In genomic region chr5:33994671-33995625, GRCm38 (mm10) we compare ENCODE assay signal across 8 mouse cellular contexts. TPM values are rescaled to one million over a fixed set of nuclear protein-coding genes. Genes with fewer than 3 reads are reported as not detected.
DNase-seq lines count a peak whose midpoint lies in the region; ATAC-seq and TF ChIP-seq lines count a peak whose summit lies in the region.

No protein-coding gene starts in this region.

- H3K27ac ChIP-seq in embryonic facial prominence, embryonic 13.5 days, result no peak overlapping the region
- peak overlapping the region; percentile 93 for H3K27ac ChIP-seq in hindbrain, embryonic 10.5 days
- no peak overlapping the region for H3K27ac ChIP-seq in lung, embryonic 14.5 days (ENCODE audit: low read depth)
- H3K27ac ChIP-seq in olfactory bulb, adult 2 months (ENCODE audit: insufficient read depth, low read depth, low read length), result peak overlapping the region; percentile 91

- peaks cover 22% of the 10 kb centered on the region for H3K4me1 ChIP-seq in embryonic facial prominence, embryonic 13.5 days
- peaks cover 48% of the 10 kb centered on the region for H3K4me1 ChIP-seq in hindbrain, embryonic 10.5 days (replicated peaks)
- no peaks in the 10 kb centered on the region for H3K4me1 ChIP-seq in lung, embryonic 14.5 days (ENCODE audit: insufficient read depth)
- H3K4me1 ChIP-seq in olfactory bulb, adult 2 months (ENCODE audit: control insufficient read depth, insufficient read depth, low read length), result peaks cover 29% of the 10 kb centered on the region

- 34% methylated on average over 28 of the region's 28 CpGs for WGBS in embryonic facial prominence, embryonic 13.5 days
- 35% methylated on average over 28 of the region's 28 CpGs for WGBS in hindbrain, embryonic 10.5 days
- WGBS in lung, embryonic 14.5 days, result 36% methylated on average over 28 of the region's 28 CpGs
- 26% methylated on average over 28 of the region's 28 CpGs for WGBS in olfactory bulb, adult 2 months

- peaks cover 61% of the 10 kb centered on the region for H3K27me3 ChIP-seq in embryonic facial prominence, embryonic 13.5 days
- peaks cover 58% of the 10 kb centered on the region for H3K27me3 ChIP-seq in hindbrain, embryonic 10.5 days (ENCODE audit: insufficient read depth, poor library complexity, severe bottlenecking)
- peaks cover 53% of the 10 kb centered on the region for H3K27me3 ChIP-seq in lung, embryonic 14.5 days (ENCODE audit: insufficient read depth, low read length)

- no peak for ATAC-seq in embryonic facial prominence, embryonic 13.5 days (ENCODE audit: insufficient number of reproducible peaks, insufficient read depth, low FRiP score, low TSS enrichment, low read depth)
- 0 out of 2 replicates have a peak, but pooled peaks have one; percentile 19 for ATAC-seq in lung, embryonic 14.5 days (ENCODE audit: insufficient read depth)
- ATAC-seq in megakaryocyte-erythroid progenitor cell, adult 5-6 weeks (replicated peaks; ENCODE audit: low FRiP score, low TSS enrichment, poor library complexity, severe bottlenecking), result no peak

- TF ChIP-seq CTCF in lung, embryonic 14.5 days (IDR thresholded peaks at IDR 0.05; ENCODE audit: low read depth), result peak; percentile 60
- peak; percentile 69 for TF ChIP-seq CTCF in olfactory bulb, adult 2 months (IDR thresholded peaks at IDR 0.05; ENCODE audit: insufficient read depth, low read depth, low read length)

- H3K4me2 ChIP-seq in embryonic facial prominence, embryonic 13.5 days, result peak overlapping the region; percentile 97
- peak overlapping the region; percentile 98 for H3K4me2 ChIP-seq in lung, embryonic 14.5 days

- no peak overlapping the region for H3K9ac ChIP-seq in embryonic facial prominence, embryonic 13.5 days
- H3K9ac ChIP-seq in lung, embryonic 14.5 days, result no peak overlapping the region

- no peak for TF ChIP-seq POLR2A in olfactory bulb, adult 2 months (IDR thresholded peaks at IDR 0.05; ENCODE audit: insufficient read depth, low read depth, low read length)

- no peaks in the 10 kb centered on the region for H3K36me3 ChIP-seq in embryonic facial prominence, embryonic 13.5 days
- peaks cover 9% of the 10 kb centered on the region for H3K36me3 ChIP-seq in hindbrain, embryonic 10.5 days
- no peaks in the 10 kb centered on the region for H3K36me3 ChIP-seq in lung, embryonic 14.5 days (ENCODE audit: insufficient read depth)

- DNase-seq in A20 (ENCODE audit: low read depth, low spot score), result peak; percentile 7
- DNase-seq in adrenal gland, postnatal 14 days, result peak; percentile 89
- DNase-seq in hindbrain, embryonic 10.5 days (ENCODE audit: low spot score), result peak; percentile 44
- DNase-seq in layer of hippocampus, postnatal 10 days (ENCODE audit: low spot score in 2 of 2), result peak; percentile 77 to 86
- DNase-seq in lung, embryonic 14.5 days, result peak; percentile 42

- H3K9me3 ChIP-seq in embryonic facial prominence, embryonic 13.5 days, result no peaks in the 10 kb centered on the region
- no peaks in the 10 kb centered on the region for H3K9me3 ChIP-seq in hindbrain, embryonic 10.5 days
- no peaks in the 10 kb centered on the region for H3K9me3 ChIP-seq in lung, embryonic 14.5 days (ENCODE audit: low read depth, low read length)

- peak overlapping the region; percentile 67 for H3K4me3 ChIP-seq in embryonic facial prominence, embryonic 13.5 days
- peak overlapping the region; percentile 80 for H3K4me3 ChIP-seq in hindbrain, embryonic 10.5 days
- H3K4me3 ChIP-seq in lung, embryonic 14.5 days (ENCODE audit: low read depth, low read length), result peak overlapping the region; percentile 61
- peak overlapping the region; percentile 86 for H3K4me3 ChIP-seq in olfactory bulb, adult 2 months (ENCODE audit: insufficient read depth, low read depth, low read length)

RNA-seq across cellular contexts. Expression of gene Nat8l, which starts 0.8 kb away (rescaled TPM):
- 17.1 and 18.7 TPM in 2 replicates for total RNA-seq in adrenal gland, postnatal 14 days (2021)
- 0.28 and 0.30 TPM in 2 replicates for polyA plus RNA-seq in embryonic facial prominence, embryonic 13.5 days (2015; fragmentation: Nextera tagmentation; extraction: Ambion mirVana)
- polyA plus RNA-seq in hindbrain, embryonic 10.5 days (2016; fragmentation: Nextera tagmentation; extraction: Ambion mirVana), result 1.6 and 1.7 TPM in 2 replicates
- total RNA-seq in layer of hippocampus, postnatal 10 days (2021), result 10 to 100 TPM; 60.2 to 65.0 TPM
- 0.09 and 0.13 TPM in 2 replicates for polyA plus RNA-seq in lung, embryonic 14.5 days (2014; fragmentation: Nextera tagmentation; extraction: Ambion mirVana)
- 93.3 TPM in 1 of 2 replicates, not detected in the other for polyA plus RNA-seq in olfactory bulb, adult 2 months (2012; ENCODE audit: insufficient read depth, insufficient read length, low replicate concordance, missing spikeins)
- total RNA-seq in megakaryocyte-erythroid progenitor cell, adult 5-6 weeks (2014; fragmentation: Nextera tagmentation), result not detected in 2 replicates
- 0.23 TPM in 1 of 2 replicates, not detected in the other for total RNA-seq in megakaryocyte-erythroid progenitor cell, adult 5-6 weeks (2017)

RNA-seq across cellular contexts. Expression of gene Gm1673, which starts 11.7 kb away (rescaled TPM):
- 10.8 and 19.4 TPM in 2 replicates for total RNA-seq in adrenal gland, postnatal 14 days (2021)
- 152 and 174 TPM in 2 replicates for polyA plus RNA-seq in embryonic facial prominence, embryonic 13.5 days (2015; fragmentation: Nextera tagmentation; extraction: Ambion mirVana)
- 258 and 370 TPM in 2 replicates for polyA plus RNA-seq in hindbrain, embryonic 10.5 days (2016; fragmentation: Nextera tagmentation; extraction: Ambion mirVana)
- 100 to 1,000 TPM; 127 to 160 TPM for total RNA-seq in layer of hippocampus, postnatal 10 days (2021)
- 57.5 and 61.1 TPM in 2 replicates for polyA plus RNA-seq in lung, embryonic 14.5 days (2014; fragmentation: Nextera tagmentation; extraction: Ambion mirVana)
- polyA plus RNA-seq in olfactory bulb, adult 2 months (2012; ENCODE audit: insufficient read depth, insufficient read length, low replicate concordance, missing spikeins), result not detected in 2 replicates
- total RNA-seq in megakaryocyte-erythroid progenitor cell, adult 5-6 weeks (2014; fragmentation: Nextera tagmentation), result not detected in 2 replicates
- not detected in 2 replicates for total RNA-seq in megakaryocyte-erythroid progenitor cell, adult 5-6 weeks (2017)

RNA-seq across cellular contexts. Expression of gene Nelfa, which starts 58.7 kb away (rescaled TPM):
- total RNA-seq in adrenal gland, postnatal 14 days (2021), result 18.3 and 23.0 TPM in 2 replicates
- polyA plus RNA-seq in embryonic facial prominence, embryonic 13.5 days (2015; fragmentation: Nextera tagmentation; extraction: Ambion mirVana), result 61.9 and 67.7 TPM in 2 replicates
- polyA plus RNA-seq in hindbrain, embryonic 10.5 days (2016; fragmentation: Nextera tagmentation; extraction: Ambion mirVana), result 75.4 and 84.1 TPM in 2 replicates
- total RNA-seq in layer of hippocampus, postnatal 10 days (2021), result 10 to 100 TPM; 18.6 to 20.1 TPM
- polyA plus RNA-seq in lung, embryonic 14.5 days (2014; fragmentation: Nextera tagmentation; extraction: Ambion mirVana), result 63.4 and 64.0 TPM in 2 replicates
- polyA plus RNA-seq in olfactory bulb, adult 2 months (2012; ENCODE audit: insufficient read depth, insufficient read length, low replicate concordance, missing spikeins), result not detected in 2 replicates
- total RNA-seq in megakaryocyte-erythroid progenitor cell, adult 5-6 weeks (2014; fragmentation: Nextera tagmentation), result 51.6 and 54.2 TPM in 2 replicates
- total RNA-seq in megakaryocyte-erythroid progenitor cell, adult 5-6 weeks (2017), result 28.3 and 35.0 TPM in 2 replicates

Comparison
In these comparisons a context has a peak if more than half of its experiments do, and no peak if none do; other contexts are left out.
1. DNase-seq: peak in every context shown above with its lines; median percentile 89 in adrenal gland, postnatal 14 days; 82 in layer of hippocampus, postnatal 10 days; 44 in hindbrain, embryonic 10.5 days; 42 in lung, embryonic 14.5 days; 7 in A20.
2. H3K27ac ChIP-seq: peak in hindbrain, embryonic 10.5 days (single experiment) and olfactory bulb, adult 2 months (single experiment); none in embryonic facial prominence, embryonic 13.5 days (single experiment) and lung, embryonic 14.5 days (single experiment).
3. RNA of gene Gm1673, which starts 11.7 kb away (polyA plus RNA-seq): 258 to 370 TPM in hindbrain, embryonic 10.5 days, 152 to 174 TPM in embryonic facial prominence, embryonic 13.5 days and 57.5 to 61.1 TPM in lung, embryonic 14.5 days; not detected in olfactory bulb, adult 2 months; every median in the first group is over 10 times any median in the second.
4. RNA of gene Nelfa, which starts 58.7 kb away (polyA plus RNA-seq): 75.4 to 84.1 TPM in hindbrain, embryonic 10.5 days, 61.9 to 67.7 TPM in embryonic facial prominence, embryonic 13.5 days and 63.4 to 64.0 TPM in lung, embryonic 14.5 days; not detected in olfactory bulb, adult 2 months; every median in the first group is over 10 times any median in the second.
5. Peak in every context shown above with its lines, with median percentiles within 50 percentile points of each other: H3K4me3 ChIP-seq.